Mouse (Mus musculus): ENCODE measurements around the gene Pard6b. TPM values are rescaled to one million over a fixed set of nuclear protein-coding genes. Genes with fewer than 3 reads are reported as not detected.
"Not testable (repeated sequence)": the region's sequence is repeated elsewhere in the genome, so short reads cannot be mapped to it uniquely, and the experiment has no call there.

Pard6b gene
- polyA plus RNA-seq, 1 experiment from 2014 or later = 7.1 TPM

- no peak for DNase-seq (ENCODE audit: low spot score)
- WGBS = 31% methylated on average over 14 of the region's 14 CpGs
Measured at GRCm38 (mm10) chr2:168055910-168056665, 24.7 kb upstream of the Pard6b start.

GRCm38 (mm10) chr2:168056666-168056933 lies 24.2 kb upstream of the Pard6b start:
- ATAC-seq (ENCODE audit: low FRiP score) = no peak
- Histone ChIP-seq H3K27ac (ENCODE audit: low read depth, low read length) (no peak overlapping the region), H3K4me3 (ENCODE audit: low read depth, low read length) (no peak overlapping the region), H3K36me3 (ENCODE audit: control insufficient read depth, insufficient read depth, low read length) (no peaks in the 10 kb centered on the region), H3K4me2 (replicated peaks; ENCODE audit: low read depth, low read length) (no peak overlapping the region), H3K27me3 (ENCODE audit: control insufficient read depth, insufficient read depth, low read length) (peaks cover 1% of the 10 kb centered on the region), H3K4me1 (replicated peaks; ENCODE audit: control insufficient read depth, insufficient read depth, low read length) (no peaks in the 10 kb centered on the region), H3K9ac (ENCODE audit: low read depth, low read length) (no peak overlapping the region), H3K9me3 (ENCODE audit: control insufficient read depth, low read length) (no peaks in the 10 kb centered on the region)
- WGBS = 70% methylated on average over 8 of the region's 8 CpGs
- DNase-seq (ENCODE audit: low spot score) = no peak

More at GRCm38 (mm10) chr2:168055910-168056665, 24.7 kb upstream of the Pard6b start:
- H3K27me3 ChIP-seq (ENCODE audit: control insufficient read depth, insufficient read depth, low read length) = peaks cover 6% of the 10 kb centered on the region
- H3K36me3 ChIP-seq (ENCODE audit: control insufficient read depth, insufficient read depth, low read length) = no peaks in the 10 kb centered on the region
- no peak overlapping the region for H3K4me3 ChIP-seq (ENCODE audit: low read depth, low read length)
- no peak for ATAC-seq (ENCODE audit: low FRiP score)
- H3K4me1 ChIP-seq (replicated peaks; ENCODE audit: control insufficient read depth, insufficient read depth, low read length) = no peaks in the 10 kb centered on the region
- no peak overlapping the region for H3K4me2 ChIP-seq (replicated peaks; ENCODE audit: low read depth, low read length)
- no peaks in the 10 kb centered on the region for H3K9me3 ChIP-seq (ENCODE audit: control insufficient read depth, low read length)
- H3K27ac ChIP-seq (ENCODE audit: low read depth, low read length) = no peak overlapping the region
- no peak overlapping the region for H3K9ac ChIP-seq (ENCODE audit: low read depth, low read length)

GRCm38 (mm10) chr2:168057876-168058275 lies 22.9 kb upstream of the Pard6b start:
- WGBS = 67% methylated on average over 2 of the region's 2 CpGs
- H3K4me2 ChIP-seq (replicated peaks; ENCODE audit: low read depth, low read length); H3K4me1 ChIP-seq (replicated peaks; ENCODE audit: control insufficient read depth, insufficient read depth, low read length); H3K4me3 ChIP-seq (ENCODE audit: low read depth, low read length); DNase-seq (ENCODE audit: low spot score); H3K27me3 ChIP-seq (ENCODE audit: control insufficient read depth, insufficient read depth, low read length); H3K36me3 ChIP-seq (ENCODE audit: control insufficient read depth, insufficient read depth, low read length); H3K9ac ChIP-seq (ENCODE audit: low read depth, low read length); ATAC-seq (ENCODE audit: low FRiP score); H3K27ac ChIP-seq (ENCODE audit: low read depth, low read length); H3K9me3 ChIP-seq (ENCODE audit: control insufficient read depth, low read length): not testable (repeated sequence)

GRCm38 (mm10) chr2:168058488-168059199 lies 22.2 kb upstream of the Pard6b start:
- DNase-seq (ENCODE audit: low spot score) (no peak), ATAC-seq (ENCODE audit: low FRiP score) (no peak)
- Histone ChIP-seq H3K9me3 (ENCODE audit: control insufficient read depth, low read length) (no peaks in the 10 kb centered on the region), H3K27me3 (ENCODE audit: control insufficient read depth, insufficient read depth, low read length) (no peaks in the 10 kb centered on the region), H3K36me3 (ENCODE audit: control insufficient read depth, insufficient read depth, low read length) (no peaks in the 10 kb centered on the region), H3K4me1 (replicated peaks; ENCODE audit: control insufficient read depth, insufficient read depth, low read length) (no peaks in the 10 kb centered on the region), H3K4me2 (replicated peaks; ENCODE audit: low read depth, low read length) (no peak overlapping the region), H3K4me3 (ENCODE audit: low read depth, low read length) (no peak overlapping the region), H3K27ac (ENCODE audit: low read depth, low read length) (no peak overlapping the region), H3K9ac (ENCODE audit: low read depth, low read length) (no peak overlapping the region)
- 33% methylated on average over 13 of the region's 13 CpGs for WGBS

- DNase-seq (ENCODE audit: low spot score) (no peak), ATAC-seq (ENCODE audit: low FRiP score) (no peak)
- Histone ChIP-seq H3K4me3 (ENCODE audit: low read depth, low read length) (no peak overlapping the region), H3K36me3 (ENCODE audit: control insufficient read depth, insufficient read depth, low read length) (no peaks in the 10 kb centered on the region), H3K4me2 (replicated peaks; ENCODE audit: low read depth, low read length) (no peak overlapping the region), H3K27ac (ENCODE audit: low read depth, low read length) (no peak overlapping the region), H3K27me3 (ENCODE audit: control insufficient read depth, insufficient read depth, low read length) (no peaks in the 10 kb centered on the region), H3K9ac (ENCODE audit: low read depth, low read length) (no peak overlapping the region), H3K4me1 (replicated peaks; ENCODE audit: control insufficient read depth, insufficient read depth, low read length) (no peaks in the 10 kb centered on the region), H3K9me3 (ENCODE audit: control insufficient read depth, low read length) (no peaks in the 10 kb centered on the region)
- WGBS = 77% methylated on average over 6 of the region's 6 CpGs
Measured at GRCm38 (mm10) chr2:168059200-168059790, 21.5 kb upstream of the Pard6b start.

- Histone ChIP-seq H3K9me3 (ENCODE audit: control insufficient read depth, low read length) (no peaks in the 10 kb centered on the region), H3K27ac (ENCODE audit: low read depth, low read length) (no peak overlapping the region), H3K4me3 (ENCODE audit: low read depth, low read length) (no peak overlapping the region), H3K27me3 (ENCODE audit: control insufficient read depth, insufficient read depth, low read length) (no peaks in the 10 kb centered on the region), H3K4me2 (replicated peaks; ENCODE audit: low read depth, low read length) (no peak overlapping the region), H3K36me3 (ENCODE audit: control insufficient read depth, insufficient read depth, low read length) (no peaks in the 10 kb centered on the region), H3K9ac (ENCODE audit: low read depth, low read length) (no peak overlapping the region), H3K4me1 (replicated peaks; ENCODE audit: control insufficient read depth, insufficient read depth, low read length) (no peaks in the 10 kb centered on the region)
- ATAC-seq (ENCODE audit: low FRiP score) = no peak
- WGBS = 91% methylated on average over 12 of the region's 12 CpGs
- DNase-seq (ENCODE audit: low spot score) = no peak
Measured at GRCm38 (mm10) chr2:168063712-168064111, 17.1 kb upstream of the Pard6b start.

- H3K9ac ChIP-seq (ENCODE audit: low read depth, low read length) = no peak overlapping the region
- 88% methylated on average over 7 of the region's 7 CpGs for WGBS
- no peak for ATAC-seq (ENCODE audit: low FRiP score)
Measured at GRCm38 (mm10) chr2:168065511-168065910, 15.3 kb upstream of the Pard6b start.

GRCm38 (mm10) chr2:168066783-168067182 lies 14.0 kb upstream of the Pard6b start:
- ATAC-seq (ENCODE audit: low FRiP score) (no peak), DNase-seq (ENCODE audit: low spot score) (no peak)
- Histone ChIP-seq H3K9me3 (ENCODE audit: control insufficient read depth, low read length) (no peaks in the 10 kb centered on the region), H3K4me2 (replicated peaks; ENCODE audit: low read depth, low read length) (no peak overlapping the region), H3K27ac (ENCODE audit: low read depth, low read length) (no peak overlapping the region), H3K36me3 (ENCODE audit: control insufficient read depth, insufficient read depth, low read length) (no peaks in the 10 kb centered on the region), H3K9ac (ENCODE audit: low read depth, low read length) (no peak overlapping the region), H3K27me3 (ENCODE audit: control insufficient read depth, insufficient read depth, low read length) (no peaks in the 10 kb centered on the region), H3K4me1 (replicated peaks; ENCODE audit: control insufficient read depth, insufficient read depth, low read length) (no peaks in the 10 kb centered on the region), H3K4me3 (ENCODE audit: low read depth, low read length) (no peak overlapping the region)
- WGBS = 64% methylated on average over 8 of the region's 8 CpGs

More at GRCm38 (mm10) chr2:168065511-168065910, 15.3 kb upstream of the Pard6b start:
- Histone ChIP-seq H3K27ac (ENCODE audit: low read depth, low read length) (no peak overlapping the region), H3K9me3 (ENCODE audit: control insufficient read depth, low read length) (no peaks in the 10 kb centered on the region), H3K27me3 (ENCODE audit: control insufficient read depth, insufficient read depth, low read length) (no peaks in the 10 kb centered on the region), H3K4me2 (replicated peaks; ENCODE audit: low read depth, low read length) (no peak overlapping the region), H3K36me3 (ENCODE audit: control insufficient read depth, insufficient read depth, low read length) (no peaks in the 10 kb centered on the region), H3K4me1 (replicated peaks; ENCODE audit: control insufficient read depth, insufficient read depth, low read length) (no peaks in the 10 kb centered on the region), H3K4me3 (ENCODE audit: low read depth, low read length) (no peak overlapping the region)
- no peak for DNase-seq (ENCODE audit: low spot score)

- Histone ChIP-seq H3K27me3 (ENCODE audit: control insufficient read depth, insufficient read depth, low read length) (no peaks in the 10 kb centered on the region), H3K9me3 (ENCODE audit: control insufficient read depth, low read length) (no peaks in the 10 kb centered on the region), H3K27ac (ENCODE audit: low read depth, low read length) (no peak overlapping the region), H3K4me2 (replicated peaks; ENCODE audit: low read depth, low read length) (no peak overlapping the region), H3K9ac (ENCODE audit: low read depth, low read length) (no peak overlapping the region), H3K4me1 (replicated peaks; ENCODE audit: control insufficient read depth, insufficient read depth, low read length) (no peaks in the 10 kb centered on the region), H3K4me3 (ENCODE audit: low read depth, low read length) (no peak overlapping the region), H3K36me3 (ENCODE audit: control insufficient read depth, insufficient read depth, low read length) (no peaks in the 10 kb centered on the region)
- DNase-seq (ENCODE audit: low spot score) = no peak
- no peak for ATAC-seq (ENCODE audit: low FRiP score)
- 61% methylated on average over 5 of the region's 5 CpGs for WGBS
Measured at GRCm38 (mm10) chr2:168070425-168070824, 10.4 kb upstream of the Pard6b start.
